Mouse (Mus musculus) cerebellum, adult 2 months (tissue): ENCODE data around the gene Marveld2. TPM values are rescaled to one million over a fixed set of nuclear protein-coding genes. Genes with fewer than 3 reads are reported as not detected.

Experiments
- DNase-seq, 2 experiments: peaks; one replicate each; pipeline ENCODE4 v3.0.0; 2021
- H3K27ac ChIP-seq: fragments of 200-500 bp; 2 replicates; pipeline ENCODE4 v1.5.1; 2012; ENCODE audit warnings: low read length, control low read depth, inconsistent platforms; ENCODE audit not compliant: insufficient read depth
- H3K27me3 ChIP-seq: fragments of 200-500 bp; 2 replicates; pipeline ENCODE4 v1.6.1; 2012; ENCODE audit warnings: inconsistent platforms, mild to moderate bottlenecking, low read length, moderate library complexity; ENCODE audit not compliant: control insufficient read depth, insufficient read depth
- H3K4me1 ChIP-seq: fragments of 200-500 bp; 2 replicates; pipeline ENCODE4 v1.6.1; 2011; ENCODE audit warnings: low read length; ENCODE audit not compliant: control insufficient read depth, insufficient read depth
- H3K4me3 ChIP-seq: fragments of 200-500 bp; replicated peaks from 2 replicates; pipeline ENCODE3; 2011; ENCODE audit warnings: mild to moderate bottlenecking, low read depth, low read length, control low read depth; ENCODE audit not compliant: insufficient read depth
- CTCF ChIP-seq: fragments of 200-500 bp; IDR thresholded peaks from 2 replicates; pipeline ENCODE4 v1.5.1; 2011; ENCODE audit warnings: low read depth, mild to moderate bottlenecking, control low read depth, low read length, moderate library complexity, borderline replicate concordance; ENCODE audit not compliant: insufficient read depth
- POLR2A ChIP-seq: fragments of 200-500 bp; IDR thresholded peaks from 2 replicates; pipeline ENCODE4 v1.6.1; 2011; ENCODE audit warnings: low read length, control low read depth, borderline replicate concordance; ENCODE audit not compliant: insufficient read depth
- WGBS: fragments of 180-500 bp; shearing (Covaris S2); methylation state at CpG from one replicate; pipeline ENCODE4 v1.1.7; 2018; 5-methylcytosine and 5-hydroxymethylcytosine counted together
- polyA plus RNA-seq: library from polyadenylated mRNA; depleted of rRNA; stranded (reverse); fragments of >200 nt; gene quantifications from 2 replicates; pipeline ENCODE4 v1.2.3, GENCODE M21; 2012

The Marveld2 gene
- polyA plus RNA-seq, 1 experiment: 13.5 TPM

- TF ChIP-seq POLR2A (no peak), CTCF (no peak)
- no peak for DNase-seq
- 78% methylated on average over 2 of the region's 2 CpGs for WGBS
Observed at GRCm38 (mm10) chr13:100570713-100571112, 46.1 kb downstream of the Marveld2 start.

GRCm38 (mm10) chr13:100568359-100568758, 48.4 kb downstream of the Marveld2 start:
- H3K27ac ChIP-seq: no peak overlapping the region
- H3K27me3 ChIP-seq: no peaks in the 10 kb centered on the region
- no peaks in the 10 kb centered on the region for H3K4me1 ChIP-seq
- TF ChIP-seq CTCF (no peak), POLR2A (no peak)
- no peak overlapping the region for H3K4me3 ChIP-seq
- no peak for DNase-seq
- 98% methylated on average over 1 of the region's 1 CpGs for WGBS

More at GRCm38 (mm10) chr13:100570713-100571112, 46.1 kb downstream of the Marveld2 start:
- H3K4me1 ChIP-seq: no peaks in the 10 kb centered on the region
- H3K4me3 ChIP-seq: no peak overlapping the region
- no peak overlapping the region for H3K27ac ChIP-seq
- H3K27me3 ChIP-seq: no peaks in the 10 kb centered on the region

- Histone ChIP-seq H3K4me1 (no peaks in the 10 kb centered on the region), H3K27ac (no peak overlapping the region), H3K27me3 (no peaks in the 10 kb centered on the region), H3K4me3 (no peak overlapping the region)
- WGBS: 78% methylated on average over 9 of the region's 9 CpGs
- TF ChIP-seq CTCF: no peak
- no peak for TF ChIP-seq POLR2A
- no peak for DNase-seq
Observed at GRCm38 (mm10) chr13:100559449-100559848, 57.3 kb downstream of the Marveld2 start.

- WGBS: 68% methylated on average over 4 of the region's 4 CpGs
- Histone ChIP-seq H3K4me1 (no peaks in the 10 kb centered on the region), H3K4me3 (no peak overlapping the region), H3K27me3 (no peaks in the 10 kb centered on the region), H3K27ac (no peak overlapping the region)
- TF ChIP-seq POLR2A (no peak), CTCF (no peak)
- DNase-seq: no peak
Observed at GRCm38 (mm10) chr13:100557011-100557410, 59.8 kb downstream of the Marveld2 start.

GRCm38 (mm10) chr13:100553042-100553437, 63.7 kb downstream of the Marveld2 start:
- H3K4me3 ChIP-seq: peak overlapping the region; percentile 94
- no peaks in the 10 kb centered on the region; the same call in 1 of the 2 replicates for H3K4me1 ChIP-seq
- no peak for TF ChIP-seq POLR2A
- no peak for TF ChIP-seq CTCF
- no peaks in the 10 kb centered on the region for H3K27me3 ChIP-seq
- H3K27ac ChIP-seq: peak overlapping the region; percentile 93
- 1% methylated on average over 12 of the region's 12 CpGs for WGBS
- DNase-seq: no peak

GRCm38 (mm10) chr13:100552369-100553041, 64.3 kb downstream of the Marveld2 start, which contains the start of gene Ocln:
Ocln (minus strand) TSS chr13:100552718.
- TF ChIP-seq POLR2A: peak; percentile 30; the same call in 1 of the 2 replicates
- TF ChIP-seq CTCF: no peak

GRCm38 (mm10) chr13:100552009-100552368, 64.8 kb downstream of the Marveld2 start:
- WGBS: under 1% methylated on average over 35 of the region's 35 CpGs
- Histone ChIP-seq H3K4me1 (no peaks in the 10 kb centered on the region; the same call in 1 of the 2 replicates), H3K4me3 (peak overlapping the region; percentile 94), H3K27ac (peak overlapping the region; percentile 93), H3K27me3 (no peaks in the 10 kb centered on the region)
- no peak for DNase-seq
- TF ChIP-seq CTCF (no peak), POLR2A (no peak)

More at GRCm38 (mm10) chr13:100552369-100553041, 64.3 kb downstream of the Marveld2 start, which contains the start of gene Ocln:
- DNase-seq: peak; percentile 87 to 89
- Histone ChIP-seq H3K4me3 (peak within 1 kb of the TSS; percentile 94), H3K4me1 (no peaks in the 10 kb centered on the region; the same call in 1 of the 2 replicates), H3K27ac (peak within 1 kb of the TSS; percentile 93), H3K27me3 (no peaks in the 10 kb centered on the region)
- under 1% methylated on average over 45 of the region's 45 CpGs for WGBS
